Mouse (Mus musculus) hindbrain, embryonic 13.5 days (tissue): ENCODE results near the gene Dnajc1. TPM values are rescaled to one million over a fixed set of nuclear protein-coding genes. Genes with fewer than 3 reads are reported as not detected.
A peak's percentile ranks its signal among the peaks of the same experiment; 100 is the strongest.

Experiments
- ATAC-seq: fragments of 200-750 bp; cut with Nextera tagmentation; 2 replicates; pipeline ENCODE4 v1.8.0; 2017; ENCODE audit warnings: moderate TSS enrichment; ENCODE audit not compliant: low FRiP score
- H3K27ac ChIP-seq: fragments of 300-500 bp; sonication (generic); 2 replicates; pipeline ENCODE4 v1.5.1; 2015; ENCODE audit warnings: inconsistent platforms, mild to moderate bottlenecking, moderate library complexity
- H3K27me3 ChIP-seq: fragments of 300-500 bp; sonication (generic); 2 replicates; pipeline ENCODE4 v1.6.1; 2015; ENCODE audit warnings: mild to moderate bottlenecking, inconsistent platforms
- H3K36me3 ChIP-seq: fragments of 300-500 bp; sonication (generic); 2 replicates; pipeline ENCODE4 v1.6.1; 2015; ENCODE audit warnings: mild to moderate bottlenecking, inconsistent platforms
- H3K4me1 ChIP-seq: fragments of 300-500 bp; sonication (generic); replicated peaks from 2 replicates; pipeline ENCODE4 v1.6.1; 2015; ENCODE audit warnings: inconsistent platforms
- H3K4me2 ChIP-seq: fragments of 300-500 bp; sonication (generic); 2 replicates; pipeline ENCODE4 v1.6.1; 2015; ENCODE audit warnings: inconsistent platforms, mild to moderate bottlenecking, moderate library complexity
- H3K4me3 ChIP-seq: fragments of 300-500 bp; sonication (generic); 2 replicates; pipeline ENCODE4 v1.5.1; 2015; ENCODE audit warnings: mild to moderate bottlenecking, inconsistent platforms
- H3K9ac ChIP-seq: fragments of 300-500 bp; sonication (generic); 2 replicates; pipeline ENCODE4 v1.6.1; 2015; ENCODE audit warnings: mild to moderate bottlenecking, inconsistent platforms
- H3K9me3 ChIP-seq: fragments of 300-500 bp; sonication (generic); 2 replicates; pipeline ENCODE4 v1.6.1; 2016; ENCODE audit warnings: inconsistent platforms
- WGBS: fragments of 180-500 bp; shearing (Covaris S2); methylation state at CpG from one replicate; pipeline ENCODE4 v1.1.7; 2015; 5-methylcytosine and 5-hydroxymethylcytosine counted together
- polyA plus RNA-seq: library from polyadenylated mRNA; unstranded; fragments of >200 nt; fragmentation: Nextera tagmentation; extraction: Ambion mirVana; gene quantifications from 2 replicates; pipeline ENCODE4 v1.2.1, GENCODE M21; 2015

The Dnajc1 gene
- polyA plus RNA-seq, 1 experiment from 2014 or later, result 22.3 TPM

DNA sequence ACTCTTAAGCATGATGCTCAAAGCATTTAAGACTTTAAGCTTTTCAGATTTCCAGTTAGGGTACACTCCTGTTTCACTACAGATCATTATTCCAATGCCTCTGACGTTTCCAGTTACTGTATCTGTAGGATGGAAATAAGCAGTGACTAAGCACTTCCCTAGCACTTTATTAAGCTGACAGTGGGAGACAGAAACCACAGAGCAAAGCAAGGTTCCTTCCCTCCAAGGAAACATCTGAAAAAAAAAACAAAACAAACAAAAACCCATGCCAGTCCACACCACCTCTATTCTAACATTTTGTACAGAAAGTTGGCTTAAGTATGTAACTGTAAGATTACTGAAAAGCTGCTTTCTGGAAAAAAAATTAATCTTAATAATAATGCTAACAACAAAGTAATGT, 130.3 kb downstream of the Dnajc1 start:
- H3K27me3 ChIP-seq, result no peaks in the 10 kb centered on the region
- H3K4me3 ChIP-seq, result no peak overlapping the region
- H3K4me2 ChIP-seq, result no peak overlapping the region
- H3K4me1 ChIP-seq, result no peaks in the 10 kb centered on the region
- 45% methylated on average over 1 of the region's 1 CpGs for WGBS
- H3K9ac ChIP-seq, result no peak overlapping the region
- no peak overlapping the region for H3K27ac ChIP-seq
- no peaks in the 10 kb centered on the region for H3K9me3 ChIP-seq
- H3K36me3 ChIP-seq, result peaks cover 7% of the 10 kb centered on the region; the same call in 1 of the 2 replicates
- no peak for ATAC-seq

DNA sequence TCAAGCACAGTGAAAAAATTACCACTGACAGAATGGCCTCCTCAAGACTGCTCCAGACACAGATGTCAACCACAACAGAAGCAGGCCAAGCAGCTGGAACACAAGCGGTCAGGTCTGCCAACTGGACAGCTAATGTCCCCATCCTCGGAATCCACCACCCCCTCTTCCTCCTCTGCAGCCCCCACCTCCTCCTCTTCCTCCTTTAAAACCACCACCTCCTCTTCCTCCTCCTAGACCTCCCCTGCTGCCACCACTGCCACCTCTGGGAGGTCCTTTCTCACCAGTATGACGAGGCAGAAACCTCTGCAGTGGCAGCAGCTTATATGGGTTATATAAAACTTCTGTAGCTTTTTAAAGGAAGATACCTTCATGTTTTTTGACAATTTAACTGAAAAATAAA, 143.4 kb downstream of the Dnajc1 start:
- H3K27me3 ChIP-seq, result no peaks in the 10 kb centered on the region
- H3K27ac ChIP-seq, result no peak overlapping the region
- H3K9ac ChIP-seq, result no peak overlapping the region
- WGBS, result 96% methylated on average over 3 of the region's 3 CpGs
- no peak overlapping the region for H3K4me2 ChIP-seq
- no peaks in the 10 kb centered on the region for H3K9me3 ChIP-seq
- no peak overlapping the region for H3K4me3 ChIP-seq
- no peaks in the 10 kb centered on the region for H3K4me1 ChIP-seq
- H3K36me3 ChIP-seq, result peaks cover 24% of the 10 kb centered on the region
- ATAC-seq, result no peak

- Histone ChIP-seq H3K4me1 (peaks cover 12% of the 10 kb centered on the region), H3K27ac (no peak overlapping the region), H3K9me3 (no peaks in the 10 kb centered on the region), H3K9ac (no peak overlapping the region), H3K4me3 (no peak overlapping the region), H3K27me3 (no peaks in the 10 kb centered on the region), H3K36me3 (0 out of 2 replicates have a peak, but pooled peaks cover 3% of the 10 kb centered on the region), H3K4me2 (no peak overlapping the region)
- WGBS, result 92% methylated on average over 5 of the region's 5 CpGs
- no peak for ATAC-seq
Observed at GRCm38 (mm10) chr2:18235524-18235923, 157.1 kb downstream of the Dnajc1 start.

- H3K36me3 ChIP-seq, result 0 out of 2 replicates have a peak, but pooled peaks cover 3% of the 10 kb centered on the region
- 7% methylated on average over 5 of the region's 5 CpGs for WGBS
- no peak overlapping the region for H3K4me3 ChIP-seq
- H3K9ac ChIP-seq, result no peak overlapping the region
- no peak for ATAC-seq
- H3K27me3 ChIP-seq, result no peaks in the 10 kb centered on the region
- H3K9me3 ChIP-seq, result no peaks in the 10 kb centered on the region
- H3K4me2 ChIP-seq, result no peak overlapping the region
- peak overlapping the region; percentile 23; the same call in 1 of the 2 replicates for H3K27ac ChIP-seq
- H3K4me1 ChIP-seq, result peaks cover 15% of the 10 kb centered on the region
Observed at GRCm38 (mm10) chr2:18232883-18233567, 159.6 kb downstream of the Dnajc1 start.

DNA sequence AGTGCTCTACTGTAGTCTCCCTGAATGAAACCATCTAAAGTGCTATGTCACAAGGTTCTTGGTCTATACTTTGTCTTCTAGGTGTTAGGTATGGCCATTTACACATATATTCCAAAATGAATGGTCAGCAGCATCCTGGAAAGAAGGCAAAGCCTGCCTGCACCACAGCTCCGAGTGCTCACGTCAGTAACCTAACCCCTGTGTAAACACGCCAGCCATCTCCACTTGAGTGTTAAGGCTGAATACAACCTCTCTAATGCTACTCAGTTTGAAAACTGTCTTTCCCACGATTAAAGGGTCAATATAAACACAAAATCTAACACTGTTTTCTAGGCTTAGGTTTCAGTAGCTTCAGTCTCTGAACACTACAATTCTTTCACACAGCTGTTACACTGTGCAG, 161.5 kb downstream of the Dnajc1 start:
- H3K4me2 ChIP-seq, result no peak overlapping the region
- no peaks in the 10 kb centered on the region for H3K9me3 ChIP-seq
- no peak overlapping the region for H3K9ac ChIP-seq
- ATAC-seq, result no peak
- H3K27ac ChIP-seq, result no peak overlapping the region
- H3K27me3 ChIP-seq, result no peaks in the 10 kb centered on the region
- H3K4me1 ChIP-seq, result peaks cover 15% of the 10 kb centered on the region
- no peak overlapping the region for H3K4me3 ChIP-seq
- 0 out of 2 replicates have a peak, but pooled peaks cover 3% of the 10 kb centered on the region for H3K36me3 ChIP-seq
- WGBS, result 69% methylated on average over 4 of the region's 4 CpGs

- H3K27ac ChIP-seq, result no peak overlapping the region
- no peaks in the 10 kb centered on the region for H3K27me3 ChIP-seq
- no peak overlapping the region for H3K4me3 ChIP-seq
- H3K4me1 ChIP-seq, result peaks cover 15% of the 10 kb centered on the region
- H3K36me3 ChIP-seq, result 0 out of 2 replicates have a peak, but pooled peaks cover 3% of the 10 kb centered on the region
- H3K9ac ChIP-seq, result no peak overlapping the region
- 27% methylated on average over 2 of the region's 2 CpGs for WGBS
- ATAC-seq, result no peak
- no peaks in the 10 kb centered on the region for H3K9me3 ChIP-seq
- no peak overlapping the region for H3K4me2 ChIP-seq
Observed at GRCm38 (mm10) chr2:18229279-18229678, 163.4 kb downstream of the Dnajc1 start.

GRCm38 (mm10) chr2:18228486-18229062, 164.1 kb downstream of the Dnajc1 start:
- H3K4me3 ChIP-seq, result no peak overlapping the region
- H3K36me3 ChIP-seq, result 0 out of 2 replicates have a peak, but pooled peaks cover 3% of the 10 kb centered on the region
- no peaks in the 10 kb centered on the region for H3K9me3 ChIP-seq
- no peak for ATAC-seq
- H3K9ac ChIP-seq, result no peak overlapping the region
- H3K27ac ChIP-seq, result no peak overlapping the region
- no peaks in the 10 kb centered on the region for H3K27me3 ChIP-seq
- H3K4me2 ChIP-seq, result no peak overlapping the region
- peaks cover 11% of the 10 kb centered on the region for H3K4me1 ChIP-seq
- 77% methylated on average over 8 of the region's 8 CpGs for WGBS

DNA sequence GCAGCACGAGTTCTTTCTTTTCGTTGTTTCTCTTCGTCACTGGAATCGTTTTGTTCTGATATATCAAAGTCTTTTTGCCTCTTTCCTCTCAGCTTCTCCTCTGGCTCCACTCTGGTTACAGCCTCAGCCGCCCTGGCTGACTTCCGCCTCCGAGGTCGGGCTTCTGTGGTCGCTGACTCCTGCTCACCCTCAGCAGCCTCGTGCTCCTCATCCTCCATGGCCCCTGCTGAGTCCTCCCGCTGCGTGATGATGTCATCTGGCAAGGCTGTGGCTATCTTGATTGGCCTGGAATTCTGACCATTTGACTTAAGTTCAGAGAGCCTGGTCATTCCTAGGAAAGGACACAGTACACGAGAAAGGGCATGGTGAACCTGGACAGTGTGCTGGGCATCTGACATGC, 173.1 kb downstream of the Dnajc1 start:
- 77% methylated on average over 13 of the region's 13 CpGs for WGBS

DNA sequence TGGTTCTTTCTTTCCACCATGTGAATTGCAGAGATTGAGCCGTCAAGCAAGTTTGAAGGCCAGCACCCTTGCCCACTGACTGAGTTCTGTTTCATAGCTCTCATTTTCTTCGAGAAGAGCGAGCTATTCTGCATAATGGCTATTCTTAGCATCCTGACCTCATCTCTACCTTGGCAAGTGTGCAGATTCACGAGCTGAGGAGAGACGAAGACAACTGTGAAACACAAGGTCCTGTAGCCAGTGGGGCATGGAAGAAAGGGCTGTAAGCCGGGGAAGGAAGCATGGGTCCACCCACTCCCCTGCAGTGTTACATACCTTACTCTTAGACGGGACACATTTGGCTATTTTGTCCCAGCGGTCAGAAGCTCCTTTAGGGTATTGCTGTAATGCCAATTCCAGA, 173.5 kb downstream of the Dnajc1 start:
- no peak overlapping the region for H3K27ac ChIP-seq
- no peak overlapping the region for H3K4me2 ChIP-seq
- WGBS, result 80% methylated on average over 8 of the region's 8 CpGs
- no peak overlapping the region for H3K9ac ChIP-seq
- no peaks in the 10 kb centered on the region for H3K4me1 ChIP-seq
- H3K4me3 ChIP-seq, result no peak overlapping the region
- H3K9me3 ChIP-seq, result no peaks in the 10 kb centered on the region
- peaks cover 47% of the 10 kb centered on the region for H3K36me3 ChIP-seq
- no peaks in the 10 kb centered on the region for H3K27me3 ChIP-seq
- no peak for ATAC-seq

More for the DNA sequence above, 173.1 kb downstream of the Dnajc1 start:
- Histone ChIP-seq H3K27ac (no peak overlapping the region), H3K9me3 (no peaks in the 10 kb centered on the region), H3K36me3 (peaks cover 43% of the 10 kb centered on the region), H3K27me3 (no peaks in the 10 kb centered on the region), H3K4me3 (no peak overlapping the region), H3K4me2 (no peak overlapping the region), H3K4me1 (no peaks in the 10 kb centered on the region), H3K9ac (no peak overlapping the region)
- no peak for ATAC-seq

DNA sequence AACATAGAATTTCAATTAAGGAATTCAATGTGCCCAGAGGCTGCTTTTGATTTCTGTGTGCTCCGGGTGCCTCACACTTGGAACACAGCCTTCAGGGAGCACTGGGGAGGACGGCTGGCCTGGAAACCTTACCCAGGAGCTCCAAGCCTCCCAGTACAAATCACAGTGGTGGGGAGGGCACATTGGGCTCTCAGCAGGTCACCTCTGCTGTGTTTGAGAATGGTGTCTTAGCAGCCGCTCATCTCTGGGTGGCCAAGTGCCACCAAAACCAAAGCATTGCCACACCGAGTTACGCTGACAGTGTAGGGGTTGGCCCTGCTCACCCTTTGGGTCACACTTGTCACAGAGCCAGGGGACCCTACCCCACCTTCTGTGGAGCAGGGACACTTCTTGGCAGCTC, 174.1 kb downstream of the Dnajc1 start:
- Histone ChIP-seq H3K27ac (no peak overlapping the region), H3K36me3 (peaks cover 52% of the 10 kb centered on the region), H3K4me1 (no peaks in the 10 kb centered on the region), H3K4me2 (no peak overlapping the region), H3K9ac (no peak overlapping the region), H3K27me3 (no peaks in the 10 kb centered on the region), H3K4me3 (no peak overlapping the region), H3K9me3 (no peaks in the 10 kb centered on the region)
- WGBS, result 67% methylated on average over 5 of the region's 5 CpGs
- ATAC-seq, result no peak

- Histone ChIP-seq H3K4me2 (no peak overlapping the region), H3K9me3 (no peaks in the 10 kb centered on the region), H3K4me3 (no peak overlapping the region), H3K9ac (no peak overlapping the region), H3K4me1 (no peaks in the 10 kb centered on the region), H3K36me3 (peaks cover 59% of the 10 kb centered on the region), H3K27ac (no peak overlapping the region), H3K27me3 (no peaks in the 10 kb centered on the region)
- no peak for ATAC-seq
- WGBS, result 66% methylated on average over 3 of the region's 3 CpGs
Observed at GRCm38 (mm10) chr2:18217867-18218266, 174.8 kb downstream of the Dnajc1 start.

- no peaks in the 10 kb centered on the region for H3K27me3 ChIP-seq
- 75% methylated on average over 2 of the region's 2 CpGs for WGBS
- H3K4me2 ChIP-seq, result no peak overlapping the region
- H3K9ac ChIP-seq, result no peak overlapping the region
- H3K4me1 ChIP-seq, result no peaks in the 10 kb centered on the region
- no peak overlapping the region for H3K4me3 ChIP-seq
- no peak for ATAC-seq
- no peaks in the 10 kb centered on the region for H3K9me3 ChIP-seq
- no peak overlapping the region for H3K27ac ChIP-seq
- H3K36me3 ChIP-seq, result peaks cover 79% of the 10 kb centered on the region
Observed at GRCm38 (mm10) chr2:18214031-18214430, 178.6 kb downstream of the Dnajc1 start.

GRCm38 (mm10) chr2:18209948-18210347, 182.7 kb downstream of the Dnajc1 start:
- H3K4me2 ChIP-seq, result no peak overlapping the region
- H3K27me3 ChIP-seq, result no peaks in the 10 kb centered on the region
- H3K4me1 ChIP-seq, result peaks cover 12% of the 10 kb centered on the region
- ATAC-seq, result no peak
- WGBS, result 94% methylated on average over 4 of the region's 4 CpGs
- H3K4me3 ChIP-seq, result no peak overlapping the region
- peaks cover 78% of the 10 kb centered on the region for H3K36me3 ChIP-seq
- no peak overlapping the region for H3K9ac ChIP-seq
- H3K27ac ChIP-seq, result no peak overlapping the region
- no peaks in the 10 kb centered on the region for H3K9me3 ChIP-seq
